Mouse (Mus musculus): Measurements from ENCODE around the gene Gm17617. TPM values are rescaled to one million over a fixed set of nuclear protein-coding genes. Genes with fewer than 3 reads are reported as not detected.

The Gm17617 gene
- not detected in 2 replicates for polyA plus RNA-seq (2014; fragmentation: Nextera tagmentation; extraction: Ambion mirVana)

- ATAC-seq (ENCODE audit: insufficient number of reproducible peaks, low FRiP score, low TSS enrichment, low read depth) (no peak), DNase-seq (ENCODE audit: low spot score) (no peak)
- H3K27me3 ChIP-seq (ENCODE audit: control insufficient read depth, insufficient read depth, low read length), result no peaks in the 10 kb centered on the region
- no peak within 1 kb of the TSS for H3K4me2 ChIP-seq (ENCODE audit: low read depth, severe bottlenecking)
- H3K4me3 ChIP-seq (ENCODE audit: low read depth, low read length), result no peak within 1 kb of the TSS
- H3K9ac ChIP-seq (ENCODE audit: low read length), result no peak within 1 kb of the TSS
- no peaks in the 10 kb centered on the region for H3K4me1 ChIP-seq (ENCODE audit: control insufficient read depth, insufficient read depth, low read length)
- peaks cover 2% of the 10 kb centered on the region; the same call in 1 of the 2 replicates for H3K36me3 ChIP-seq (ENCODE audit: control insufficient read depth, insufficient read depth, low read length)
- 96% methylated on average over 2 of the region's 2 CpGs for WGBS
- no peaks in the 10 kb centered on the region for H3K9me3 ChIP-seq (ENCODE audit: control insufficient read depth, low read length)
- no peak within 1 kb of the TSS for H3K27ac ChIP-seq (replicated peaks; ENCODE audit: low read depth, low read length)
Observed at GRCm38 (mm10) chr13:55133448-55133847, at the start of gene Gm17617. Gm17617 (minus strand) TSS chr13:55133548.

- ATAC-seq (ENCODE audit: insufficient number of reproducible peaks, low FRiP score, low TSS enrichment, low read depth) (peak; percentile 77; the same call in 1 of the 2 replicates), DNase-seq (ENCODE audit: low spot score) (peak; percentile 76)
- no peaks in the 10 kb centered on the region for H3K9me3 ChIP-seq (ENCODE audit: control insufficient read depth, low read length)
- H3K27me3 ChIP-seq (ENCODE audit: control insufficient read depth, insufficient read depth, low read length), result no peaks in the 10 kb centered on the region
- 4% methylated on average over 23 of the region's 23 CpGs for WGBS
- peak overlapping the region; percentile 46 for H3K9ac ChIP-seq (ENCODE audit: low read length)
- H3K4me2 ChIP-seq (ENCODE audit: low read depth, severe bottlenecking), result peak overlapping the region; percentile 60
- H3K4me1 ChIP-seq (ENCODE audit: control insufficient read depth, insufficient read depth, low read length), result no peaks in the 10 kb centered on the region
- H3K36me3 ChIP-seq (ENCODE audit: control insufficient read depth, insufficient read depth, low read length), result no peaks in the 10 kb centered on the region
- H3K4me3 ChIP-seq (ENCODE audit: low read depth, low read length), result peak overlapping the region; percentile 18
- H3K27ac ChIP-seq (replicated peaks; ENCODE audit: low read depth, low read length), result peak overlapping the region; percentile 47; the same call in 1 of the 2 replicates
Observed at GRCm38 (mm10) chr13:55182173-55182894, 49.0 kb upstream of the Gm17617 start.

GRCm38 (mm10) chr13:55181786-55182172, 48.4 kb upstream of the Gm17617 start:
- H3K27ac ChIP-seq (replicated peaks; ENCODE audit: low read depth, low read length), result no peak overlapping the region; the same call in 1 of the 2 replicates
- WGBS, result 74% methylated on average over 2 of the region's 2 CpGs
- ATAC-seq (ENCODE audit: insufficient number of reproducible peaks, low FRiP score, low TSS enrichment, low read depth) (no peak), DNase-seq (ENCODE audit: low spot score) (no peak)
- H3K4me1 ChIP-seq (ENCODE audit: control insufficient read depth, insufficient read depth, low read length), result no peaks in the 10 kb centered on the region
- H3K27me3 ChIP-seq (ENCODE audit: control insufficient read depth, insufficient read depth, low read length), result no peaks in the 10 kb centered on the region
- H3K36me3 ChIP-seq (ENCODE audit: control insufficient read depth, insufficient read depth, low read length), result no peaks in the 10 kb centered on the region
- no peaks in the 10 kb centered on the region for H3K9me3 ChIP-seq (ENCODE audit: control insufficient read depth, low read length)
- H3K4me3 ChIP-seq (ENCODE audit: low read depth, low read length), result no peak overlapping the region; the same call in 1 of the 2 replicates
- no peak overlapping the region for H3K9ac ChIP-seq (ENCODE audit: low read length)
- H3K4me2 ChIP-seq (ENCODE audit: low read depth, severe bottlenecking), result peak overlapping the region; percentile 60

- no peak overlapping the region for H3K27ac ChIP-seq (replicated peaks; ENCODE audit: low read depth, low read length)
- no peaks in the 10 kb centered on the region for H3K9me3 ChIP-seq (ENCODE audit: control insufficient read depth, low read length)
- H3K27me3 ChIP-seq (ENCODE audit: control insufficient read depth, insufficient read depth, low read length), result no peaks in the 10 kb centered on the region
- no peak overlapping the region for H3K4me2 ChIP-seq (ENCODE audit: low read depth, severe bottlenecking)
- DNase-seq (ENCODE audit: low spot score) (no peak), ATAC-seq (ENCODE audit: insufficient number of reproducible peaks, low FRiP score, low TSS enrichment, low read depth) (no peak)
- H3K36me3 ChIP-seq (ENCODE audit: control insufficient read depth, insufficient read depth, low read length), result no peaks in the 10 kb centered on the region
- no peak overlapping the region for H3K4me3 ChIP-seq (ENCODE audit: low read depth, low read length)
- H3K4me1 ChIP-seq (ENCODE audit: control insufficient read depth, insufficient read depth, low read length), result no peaks in the 10 kb centered on the region
- 88% methylated on average over 3 of the region's 3 CpGs for WGBS
- no peak overlapping the region for H3K9ac ChIP-seq (ENCODE audit: low read length)
Observed at GRCm38 (mm10) chr13:55179591-55179990, 46.2 kb upstream of the Gm17617 start.

- Histone ChIP-seq H3K9me3 (ENCODE audit: control insufficient read depth, low read length) (no peaks in the 10 kb centered on the region), H3K4me3 (ENCODE audit: low read depth, low read length) (no peak overlapping the region), H3K4me2 (ENCODE audit: low read depth, severe bottlenecking) (no peak overlapping the region), H3K4me1 (ENCODE audit: control insufficient read depth, insufficient read depth, low read length) (no peaks in the 10 kb centered on the region), H3K9ac (ENCODE audit: low read length) (no peak overlapping the region), H3K36me3 (ENCODE audit: control insufficient read depth, insufficient read depth, low read length) (no peaks in the 10 kb centered on the region), H3K27ac (replicated peaks; ENCODE audit: low read depth, low read length) (no peak overlapping the region), H3K27me3 (ENCODE audit: control insufficient read depth, insufficient read depth, low read length) (no peaks in the 10 kb centered on the region)
- ATAC-seq (ENCODE audit: insufficient number of reproducible peaks, low FRiP score, low TSS enrichment, low read depth) (no peak), DNase-seq (ENCODE audit: low spot score) (peak; percentile 84)
- 31% methylated on average over 2 of the region's 2 CpGs for WGBS
Observed at GRCm38 (mm10) chr13:55178556-55178955, 45.2 kb upstream of the Gm17617 start.

- Histone ChIP-seq H3K9me3 (ENCODE audit: control insufficient read depth, low read length) (no peaks in the 10 kb centered on the region), H3K27ac (replicated peaks; ENCODE audit: low read depth, low read length) (no peak overlapping the region), H3K4me1 (ENCODE audit: control insufficient read depth, insufficient read depth, low read length) (no peaks in the 10 kb centered on the region), H3K4me2 (ENCODE audit: low read depth, severe bottlenecking) (no peak overlapping the region), H3K27me3 (ENCODE audit: control insufficient read depth, insufficient read depth, low read length) (no peaks in the 10 kb centered on the region), H3K9ac (ENCODE audit: low read length) (no peak overlapping the region), H3K36me3 (ENCODE audit: control insufficient read depth, insufficient read depth, low read length) (no peaks in the 10 kb centered on the region), H3K4me3 (ENCODE audit: low read depth, low read length) (no peak overlapping the region)
- 63% methylated on average over 4 of the region's 4 CpGs for WGBS
- ATAC-seq (ENCODE audit: insufficient number of reproducible peaks, low FRiP score, low TSS enrichment, low read depth) (no peak), DNase-seq (ENCODE audit: low spot score) (no peak)
Observed at GRCm38 (mm10) chr13:55177903-55178496, 44.7 kb upstream of the Gm17617 start.

- H3K9me3 ChIP-seq (ENCODE audit: control insufficient read depth, low read length), result no peaks in the 10 kb centered on the region
- H3K27ac ChIP-seq (replicated peaks; ENCODE audit: low read depth, low read length), result no peak overlapping the region
- DNase-seq (ENCODE audit: low spot score) (no peak), ATAC-seq (ENCODE audit: insufficient number of reproducible peaks, low FRiP score, low TSS enrichment, low read depth) (no peak)
- H3K36me3 ChIP-seq (ENCODE audit: control insufficient read depth, insufficient read depth, low read length), result no peaks in the 10 kb centered on the region
- peaks cover 4% of the 10 kb centered on the region; the same call in 1 of the 2 replicates for H3K27me3 ChIP-seq (ENCODE audit: control insufficient read depth, insufficient read depth, low read length)
- H3K9ac ChIP-seq (ENCODE audit: low read length), result no peak overlapping the region
- 89% methylated on average over 6 of the region's 6 CpGs for WGBS
- H3K4me1 ChIP-seq (ENCODE audit: control insufficient read depth, insufficient read depth, low read length), result peaks cover 11% of the 10 kb centered on the region
- H3K4me2 ChIP-seq (ENCODE audit: low read depth, severe bottlenecking), result no peak overlapping the region
- no peak overlapping the region for H3K4me3 ChIP-seq (ENCODE audit: low read depth, low read length)
Observed at GRCm38 (mm10) chr13:55176265-55176664, 42.9 kb upstream of the Gm17617 start.

GRCm38 (mm10) chr13:55174347-55174746, 41.0 kb upstream of the Gm17617 start:
- ATAC-seq (ENCODE audit: insufficient number of reproducible peaks, low FRiP score, low TSS enrichment, low read depth), result no peak

More at GRCm38 (mm10) chr13:55174347-55174746, 41.0 kb upstream of the Gm17617 start:
- no peak for DNase-seq (ENCODE audit: low spot score)
- Histone ChIP-seq H3K4me3 (ENCODE audit: low read depth, low read length) (no peak overlapping the region), H3K9me3 (ENCODE audit: control insufficient read depth, low read length) (no peaks in the 10 kb centered on the region), H3K4me1 (ENCODE audit: control insufficient read depth, insufficient read depth, low read length) (peaks cover 11% of the 10 kb centered on the region), H3K4me2 (ENCODE audit: low read depth, severe bottlenecking) (no peak overlapping the region), H3K27me3 (ENCODE audit: control insufficient read depth, insufficient read depth, low read length) (peaks cover 4% of the 10 kb centered on the region; the same call in 1 of the 2 replicates), H3K9ac (ENCODE audit: low read length) (no peak overlapping the region), H3K36me3 (ENCODE audit: control insufficient read depth, insufficient read depth, low read length) (no peaks in the 10 kb centered on the region), H3K27ac (replicated peaks; ENCODE audit: low read depth, low read length) (no peak overlapping the region)
- WGBS, result 70% methylated on average over 11 of the region's 11 CpGs

Measured in limb, embryonic 11.5 days (tissue).